Mouse (Mus musculus): ENCODE measurements around the gene Ddx23. TPM values are rescaled to one million over a fixed set of nuclear protein-coding genes. Genes with fewer than 3 reads are reported as not detected.

The Ddx23 gene
- 23.1 and 23.7 TPM in 2 replicates for polyA plus RNA-seq (2015; fragmentation: Nextera tagmentation; extraction: Ambion mirVana)

DNA sequence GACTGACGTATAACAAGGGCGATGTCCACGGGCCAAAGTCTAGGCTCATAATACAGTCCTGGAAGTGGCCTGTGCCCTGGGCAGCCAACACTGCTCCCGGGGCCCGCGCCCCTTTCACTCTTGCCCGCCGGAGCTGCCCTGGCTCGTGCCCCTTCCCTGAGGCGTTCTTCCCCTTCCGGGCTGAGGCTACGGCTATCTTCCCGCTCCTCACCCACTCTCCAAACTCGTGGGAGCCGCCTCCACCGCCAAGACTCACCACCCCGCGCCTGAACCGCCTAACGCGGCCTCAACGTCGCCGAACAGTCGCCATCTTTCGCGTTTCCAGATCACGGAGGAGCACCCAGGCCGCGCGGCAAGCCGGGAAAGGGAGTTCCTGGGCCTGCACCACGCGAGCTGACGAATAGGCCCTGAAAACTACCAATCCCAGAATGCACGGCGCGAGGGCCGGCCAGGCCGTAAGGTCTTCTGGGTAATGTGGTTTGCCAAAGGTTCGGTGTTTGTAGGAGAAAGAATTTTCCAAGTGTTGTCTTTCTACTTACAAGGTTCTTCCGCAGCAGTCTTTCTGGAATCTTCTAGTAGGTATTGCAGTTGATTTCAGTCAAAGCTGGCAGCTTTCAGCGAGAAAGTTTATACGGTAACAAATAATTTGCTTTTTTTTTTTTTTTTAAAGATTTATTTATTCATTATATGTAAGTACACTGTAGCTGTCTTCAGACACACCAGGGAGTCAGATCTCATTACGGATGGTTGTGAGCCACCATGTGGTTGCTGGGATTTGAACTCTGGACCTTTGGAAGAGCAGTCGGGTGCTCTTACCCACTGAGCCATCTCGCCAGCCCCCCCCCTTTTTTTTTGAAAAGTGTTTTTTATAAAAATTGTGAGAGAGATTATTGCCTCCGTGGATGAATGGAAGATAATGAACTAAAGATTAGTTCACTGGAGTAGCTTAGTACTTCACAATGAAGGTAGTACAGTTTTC is at the start of gene Ddx23:
Ddx23 (minus strand) TSS at position 328 of the 979 bp plus-strand sequence.
- H3K4me3 ChIP-seq (replicated peaks), result peak within 1 kb of the TSS; percentile 73
- 4% methylated on average over 48 of the region's 48 CpGs for WGBS
- H3K4me2 ChIP-seq, result peak within 1 kb of the TSS; percentile 76
- peak within 1 kb of the TSS; percentile 76 for H3K9ac ChIP-seq
- H3K9me3 ChIP-seq (replicated peaks), result no peaks in the 10 kb centered on the region
- peaks cover 25% of the 10 kb centered on the region for H3K36me3 ChIP-seq
- peaks cover 13% of the 10 kb centered on the region for H3K4me1 ChIP-seq
- no peaks in the 10 kb centered on the region for H3K27me3 ChIP-seq
- H3K27ac ChIP-seq, result peak within 1 kb of the TSS; percentile 90
- ATAC-seq (replicated peaks; ENCODE audit: low FRiP score), result peak; percentile 97

DNA sequence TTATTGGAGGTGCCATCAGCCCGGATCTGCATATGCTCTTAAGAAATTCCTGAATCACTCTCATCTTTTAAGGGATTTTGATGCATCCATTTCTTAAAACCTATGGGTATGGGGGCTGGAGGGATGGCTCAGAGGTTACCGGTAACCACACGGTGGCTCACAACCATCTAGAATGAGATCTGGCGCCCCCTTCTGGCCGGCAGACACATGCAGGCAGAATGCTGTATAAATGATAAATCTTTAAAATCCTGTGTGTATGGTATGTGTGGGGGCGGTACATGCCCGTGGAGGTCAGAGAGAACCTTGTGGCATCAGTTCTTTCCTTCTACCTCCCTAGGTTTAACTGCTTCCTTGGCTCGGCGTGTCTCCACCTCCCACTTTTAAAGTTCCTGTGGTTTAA is 47.7 kb upstream of the Ddx23 start:
- no peaks in the 10 kb centered on the region for H3K36me3 ChIP-seq
- H3K9me3 ChIP-seq (replicated peaks), result no peaks in the 10 kb centered on the region
- no peak overlapping the region for H3K27ac ChIP-seq
- WGBS, result 13% methylated on average over 9 of the region's 9 CpGs
- H3K9ac ChIP-seq, result no peak overlapping the region
- no peak overlapping the region for H3K4me2 ChIP-seq
- H3K27me3 ChIP-seq, result 0 out of 2 replicates have a peak, but pooled peaks cover 3% of the 10 kb centered on the region
- no peak overlapping the region for H3K4me3 ChIP-seq (replicated peaks)
- no peak for ATAC-seq (replicated peaks; ENCODE audit: low FRiP score)
- peaks cover 7% of the 10 kb centered on the region for H3K4me1 ChIP-seq

DNA sequence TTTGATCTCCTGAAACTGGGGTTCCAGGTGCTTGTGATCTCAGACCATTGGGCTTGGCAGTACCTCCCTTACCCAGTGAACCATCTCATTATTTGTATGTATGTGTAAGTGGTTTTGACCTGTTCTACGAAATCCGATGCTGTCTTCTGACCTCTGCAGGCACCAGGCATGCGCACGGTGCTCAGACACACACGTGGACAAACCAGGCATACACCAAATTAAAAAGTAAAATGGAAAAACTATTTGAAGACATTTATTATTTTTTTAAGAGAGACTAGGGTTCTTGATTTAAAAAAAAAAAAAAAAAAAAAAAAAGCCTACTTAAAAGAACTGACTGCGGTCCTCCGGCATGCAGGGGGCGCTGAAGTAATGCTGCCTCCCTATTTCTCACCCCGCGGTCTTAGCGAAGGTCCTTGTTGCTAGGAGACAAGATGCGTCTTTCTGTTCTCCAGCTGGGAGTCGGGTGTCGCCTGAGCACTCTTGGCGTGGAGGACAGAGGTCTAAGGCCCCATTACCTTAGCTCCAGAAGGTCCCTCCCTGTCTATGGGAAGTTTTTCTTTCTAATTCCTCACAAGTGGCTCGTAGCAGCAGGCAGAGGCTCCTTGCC is 45.2 kb upstream of the Ddx23 start, which contains the start of gene Ccdc65:
Ccdc65 (plus strand) TSS at position 442 of the 607 bp plus-strand sequence.
- Histone ChIP-seq H3K9me3 (replicated peaks) (no peaks in the 10 kb centered on the region), H3K27me3 (peaks cover 20% of the 10 kb centered on the region), H3K27ac (no peak within 1 kb of the TSS), H3K36me3 (no peaks in the 10 kb centered on the region), H3K4me1 (peaks cover 12% of the 10 kb centered on the region), H3K4me2 (peak within 1 kb of the TSS; percentile 66), H3K4me3 (replicated peaks) (peak within 1 kb of the TSS; percentile 41), H3K9ac (peak within 1 kb of the TSS; percentile 26; the same call in 1 of the 2 replicates)
- 14% methylated on average over 16 of the region's 16 CpGs for WGBS
- 0 out of 2 replicates have a peak, but pooled peaks have one; percentile 36 for ATAC-seq (replicated peaks; ENCODE audit: low FRiP score)

GRCm38 (mm10) chr15:98704312-98704711 is 41.6 kb upstream of the Ddx23 start:
- H3K9ac ChIP-seq, result no peak overlapping the region
- H3K9me3 ChIP-seq (replicated peaks), result no peaks in the 10 kb centered on the region
- ATAC-seq (replicated peaks; ENCODE audit: low FRiP score), result no peak
- H3K36me3 ChIP-seq, result no peaks in the 10 kb centered on the region
- 64% methylated on average over 9 of the region's 9 CpGs for WGBS
- peaks cover 54% of the 10 kb centered on the region for H3K27me3 ChIP-seq
- H3K27ac ChIP-seq, result no peak overlapping the region
- H3K4me2 ChIP-seq, result no peak overlapping the region
- no peak overlapping the region for H3K4me3 ChIP-seq (replicated peaks)
- peaks cover 17% of the 10 kb centered on the region for H3K4me1 ChIP-seq

DNA sequence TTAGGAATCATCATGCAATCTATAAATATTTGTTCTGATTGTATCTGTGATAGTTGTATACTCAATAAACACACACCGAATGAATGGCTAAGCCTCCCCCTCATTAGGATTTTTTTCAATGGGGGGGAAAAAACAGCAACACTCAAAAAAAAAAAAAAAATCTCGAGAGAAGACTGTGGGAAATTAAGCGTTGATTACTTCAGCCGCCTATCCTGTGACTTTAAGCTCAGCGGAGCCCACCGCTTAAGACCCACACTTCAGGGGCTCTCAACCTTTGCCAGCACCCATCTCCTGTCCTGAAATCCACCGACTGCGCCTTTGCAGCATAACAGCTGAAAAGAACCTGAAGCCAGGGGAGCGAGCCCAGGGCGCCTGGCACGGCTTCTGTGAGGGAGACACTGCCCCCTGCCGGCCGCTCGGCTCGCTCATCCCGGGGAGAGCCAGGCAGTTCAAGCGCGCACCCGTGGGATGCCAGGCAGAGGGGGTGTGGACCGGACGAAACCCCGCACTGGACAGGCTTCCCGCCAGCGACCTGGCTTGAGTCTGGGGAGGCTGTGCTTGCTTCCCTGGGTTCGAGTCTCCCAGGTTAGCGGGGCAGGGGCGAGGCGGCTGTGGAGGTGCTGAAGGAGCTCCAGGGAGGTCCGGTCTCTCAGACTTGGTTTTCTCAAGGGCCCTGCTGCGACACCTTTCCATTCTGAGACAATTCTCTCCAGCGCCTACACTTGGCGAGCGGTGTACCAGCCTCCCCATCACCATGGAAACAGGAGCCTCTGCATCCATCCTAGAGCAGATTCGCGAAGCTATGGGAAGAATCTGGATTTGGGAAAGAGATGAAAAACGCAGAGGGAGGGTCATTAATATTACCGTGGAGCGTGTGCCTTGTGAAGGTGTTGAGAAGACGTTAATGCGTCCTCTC is 36.8 kb upstream of the Ddx23 start:
- peaks cover 16% of the 10 kb centered on the region for H3K4me1 ChIP-seq
- 6% methylated on average over 40 of the region's 40 CpGs for WGBS
- H3K4me2 ChIP-seq, result peak overlapping the region; percentile 68
- H3K9me3 ChIP-seq (replicated peaks), result no peaks in the 10 kb centered on the region
- H3K36me3 ChIP-seq, result no peaks in the 10 kb centered on the region
- H3K27ac ChIP-seq, result no peak overlapping the region
- peak overlapping the region; percentile 38 for H3K4me3 ChIP-seq (replicated peaks)
- peak overlapping the region; percentile 23; the same call in 1 of the 2 replicates for H3K9ac ChIP-seq
- H3K27me3 ChIP-seq, result peaks cover 49% of the 10 kb centered on the region
- ATAC-seq (replicated peaks; ENCODE audit: low FRiP score), result peak; percentile 83

DNA sequence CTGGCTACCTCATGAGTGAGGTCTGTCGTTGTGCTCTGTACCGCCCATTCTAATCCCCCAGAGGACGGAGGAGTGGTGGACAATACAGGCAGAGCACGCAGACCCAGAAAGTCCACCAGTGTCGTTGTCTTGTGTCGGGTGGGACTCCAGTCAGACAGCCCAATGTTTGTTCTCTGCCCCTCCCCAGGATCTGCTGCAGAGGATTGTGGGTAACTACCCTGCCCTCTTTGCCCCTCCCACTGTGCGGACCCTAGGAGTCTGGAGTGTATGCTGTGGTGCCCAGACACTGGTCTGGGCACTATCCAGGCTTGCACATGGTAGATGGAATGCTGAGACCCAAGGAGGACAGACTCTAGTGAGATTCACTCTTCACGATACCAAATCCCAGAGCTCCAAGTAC is 33.5 kb upstream of the Ddx23 start:
- Histone ChIP-seq H3K9ac (no peak overlapping the region), H3K27me3 (peaks cover 27% of the 10 kb centered on the region), H3K9me3 (replicated peaks) (no peaks in the 10 kb centered on the region), H3K27ac (no peak overlapping the region), H3K4me1 (peaks cover 23% of the 10 kb centered on the region), H3K4me2 (0 out of 2 replicates have a peak overlapping the region, but pooled peaks have one; percentile 8), H3K4me3 (replicated peaks) (no peak overlapping the region), H3K36me3 (no peaks in the 10 kb centered on the region)
- no peak for ATAC-seq (replicated peaks; ENCODE audit: low FRiP score)
- 54% methylated on average over 8 of the region's 8 CpGs for WGBS

- Histone ChIP-seq H3K4me1 (peaks cover 23% of the 10 kb centered on the region), H3K4me2 (no peak overlapping the region), H3K36me3 (no peaks in the 10 kb centered on the region), H3K9ac (no peak overlapping the region), H3K9me3 (replicated peaks) (no peaks in the 10 kb centered on the region), H3K27ac (no peak overlapping the region), H3K27me3 (peaks cover 23% of the 10 kb centered on the region), H3K4me3 (replicated peaks) (no peak overlapping the region)
- ATAC-seq (replicated peaks; ENCODE audit: low FRiP score), result no peak
- 42% methylated on average over 9 of the region's 9 CpGs for whole genome bisulfite sequencing
Observed at GRCm38 (mm10) chr15:98695726-98696125, 33.0 kb upstream of the Ddx23 start.

GRCm38 (mm10) chr15:98692171-98692715 is 29.5 kb upstream of the Ddx23 start:
- peaks cover 8% of the 10 kb centered on the region; the same call in 1 of the 2 replicates for H3K27me3 ChIP-seq
- WGBS, result 28% methylated on average over 11 of the region's 11 CpGs

DNA sequence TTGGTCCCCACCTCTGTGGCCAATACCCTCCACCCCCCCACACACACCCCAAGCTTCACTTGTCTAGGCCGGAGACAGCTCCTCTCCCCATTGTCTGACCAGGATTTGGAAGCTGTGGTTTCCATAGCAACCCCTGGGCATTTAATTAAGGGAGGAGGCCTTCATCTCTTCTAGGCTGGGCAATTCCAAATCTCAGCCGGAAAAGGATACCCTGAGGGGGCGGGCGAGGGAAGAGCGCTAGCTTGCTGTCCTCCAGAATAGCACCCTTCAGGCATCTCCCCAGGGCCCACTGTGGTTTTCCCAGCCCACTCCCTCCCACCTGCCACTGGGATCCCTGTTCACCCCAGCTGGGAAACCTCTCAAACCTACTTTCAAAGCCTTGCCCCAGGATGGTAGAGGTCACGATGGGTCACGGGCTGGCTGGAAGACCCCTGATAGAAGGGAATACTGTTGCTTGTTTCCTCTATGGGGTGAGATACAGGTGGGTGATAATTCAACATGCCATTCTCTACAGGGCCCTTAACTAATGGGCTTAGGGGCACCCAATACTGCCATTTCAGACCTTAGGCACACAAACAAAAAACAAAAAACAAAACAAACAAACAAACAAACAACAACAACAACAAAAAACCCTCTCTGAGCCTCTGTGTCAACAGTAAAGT is 28.9 kb upstream of the Ddx23 start:
- Histone ChIP-seq H3K9ac (no peak overlapping the region), H3K4me3 (replicated peaks) (no peak overlapping the region), H3K36me3 (no peaks in the 10 kb centered on the region), H3K4me1 (peaks cover 17% of the 10 kb centered on the region), H3K4me2 (no peak overlapping the region), H3K9me3 (replicated peaks) (no peaks in the 10 kb centered on the region), H3K27ac (peak overlapping the region; percentile 52), H3K27me3 (peaks cover 8% of the 10 kb centered on the region; the same call in 1 of the 2 replicates)
- whole genome bisulfite sequencing, result 34% methylated on average over 7 of the region's 7 CpGs
- no peak for ATAC-seq (replicated peaks; ENCODE audit: low FRiP score)

More at GRCm38 (mm10) chr15:98692171-98692715, 29.5 kb upstream of the Ddx23 start:
- Histone ChIP-seq H3K4me2 (no peak overlapping the region), H3K9me3 (replicated peaks) (no peaks in the 10 kb centered on the region), H3K27ac (peak overlapping the region; percentile 52), H3K4me3 (replicated peaks) (no peak overlapping the region), H3K4me1 (peaks cover 17% of the 10 kb centered on the region), H3K36me3 (no peaks in the 10 kb centered on the region), H3K9ac (no peak overlapping the region)
- 0 out of 2 replicates have a peak, but pooled peaks have one; percentile 41 for ATAC-seq (replicated peaks; ENCODE audit: low FRiP score)

- H3K4me2 ChIP-seq, result no peak overlapping the region
- WGBS, result 90% methylated on average over 2 of the region's 2 CpGs
- no peak overlapping the region for H3K27ac ChIP-seq
- H3K4me1 ChIP-seq, result peaks cover 13% of the 10 kb centered on the region
- no peaks in the 10 kb centered on the region for H3K9me3 ChIP-seq (replicated peaks)
- no peak for ATAC-seq (replicated peaks; ENCODE audit: low FRiP score)
- no peak overlapping the region for H3K9ac ChIP-seq
- H3K27me3 ChIP-seq, result peaks cover 8% of the 10 kb centered on the region; the same call in 1 of the 2 replicates
- no peak overlapping the region for H3K4me3 ChIP-seq (replicated peaks)
- no peaks in the 10 kb centered on the region for H3K36me3 ChIP-seq
Observed at GRCm38 (mm10) chr15:98689682-98690081, 27.0 kb upstream of the Ddx23 start.

Measured in kidney, embryonic 15.5 days (tissue).